Mouse (Mus musculus) CH12.LX (cell line): ENCODE measurements around the gene Zfp358.

Source experiments
- CHD1 ChIP-seq: IDR thresholded peaks from 2 replicates; pipeline ENCODE4 v1.6.1; 2012; ENCODE audit warnings: low read depth, low read length, improper control_type of control experiment, inconsistent platforms
- CTCF ChIP-seq, 2 experiments: IDR thresholded peaks in 1 of 2; conservative IDR thresholded peaks in 1 of 2; 2 replicates each; pipeline ENCODE4 v1.5.1; 2011 to 2012; ENCODE audit warnings: low read depth in 2 of 2, low read length in 2 of 2, improper control_type of control experiment in 1 of 2, inconsistent platforms in 1 of 2, mild to moderate bottlenecking in 1 of 2, moderate library complexity in 1 of 2
- ETS1 ChIP-seq: conservative IDR thresholded peaks from 2 replicates; pipeline ENCODE4 v1.6.1; 2012; ENCODE audit warnings: low read depth, mild to moderate bottlenecking, inconsistent platforms, low read length, improper control_type of control experiment, moderate library complexity

GRCm38 (mm10) chr8:3481605-3482004 lies 11.3 kb upstream of the Zfp358 start:
- TF ChIP-seq CHD1 (no peak), CTCF (conservative IDR thresholded peaks at IDR 0.05 in 1 of 2, IDR thresholded peaks at IDR 0.05 in 1 of 2; ENCODE audit: low read depth in 2 of 2, low read length in 2 of 2) (no peak), ETS1 (no peak)
